Mouse (Mus musculus): ENCODE data around the gene Olfr168.
"Not testable (repeated sequence)": the region's sequence is repeated elsewhere in the genome, so short reads cannot be mapped to it uniquely, and the experiment has no call there.

The Olfr168 gene

GRCm38 (mm10) chr16:19535455-19535854 is at the start of gene Olfr168:
Olfr168 (minus strand) TSS chr16:19535555.
- DNase-seq: no peak

DNA sequence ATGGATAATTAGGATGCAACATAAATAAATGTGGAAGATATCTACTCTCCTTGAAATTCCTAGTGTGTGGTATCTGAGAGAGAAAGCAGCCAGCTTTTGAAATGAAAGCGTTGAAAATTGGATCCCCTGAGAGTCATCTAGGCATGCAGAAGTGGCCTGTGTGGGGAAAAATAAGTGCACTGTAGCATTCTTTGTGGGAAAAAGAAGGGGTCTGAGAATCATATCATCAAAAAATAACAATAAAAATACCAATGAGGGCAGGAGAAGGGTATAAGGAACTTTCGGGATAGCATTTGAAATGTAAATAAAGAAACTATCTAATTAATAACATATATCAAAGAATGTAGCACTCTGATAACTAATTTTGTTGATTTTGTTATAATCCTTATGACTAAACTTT is 36.4 kb upstream of the Olfr168 start, which contains the start of gene Olfr169:
Gene Olfr169, minus strand, starts transcription at position 101 of the 400 bp plus-strand sequence.
- not testable (repeated sequence) for DNase-seq

- not testable (repeated sequence) for DNase-seq
These were observed 18.1 kb upstream of the Olfr168 start for GRCm38 (mm10) chr16:19553429-19553828.

DNA sequence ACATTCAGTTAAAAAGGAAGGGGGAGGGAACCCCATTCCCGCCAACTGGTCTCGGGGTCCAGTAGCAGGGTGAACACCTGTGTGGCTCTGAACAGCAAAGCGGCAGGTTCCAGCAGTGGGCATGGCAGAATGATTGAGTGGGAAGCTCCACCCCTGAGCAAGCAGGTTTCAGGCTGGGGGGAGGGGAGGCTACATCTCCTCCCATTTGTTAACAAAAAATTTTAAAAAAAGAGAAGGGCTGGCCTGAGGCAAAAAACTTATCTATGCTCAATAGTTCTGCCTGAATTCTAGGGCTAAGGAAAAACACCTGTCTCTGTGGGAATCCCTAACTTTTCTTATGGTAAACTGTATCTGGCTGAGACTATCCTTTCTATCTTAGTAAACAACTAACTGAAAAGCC is 16.9 kb upstream of the Olfr168 start:
- DNase-seq: not testable (repeated sequence)

DNA sequence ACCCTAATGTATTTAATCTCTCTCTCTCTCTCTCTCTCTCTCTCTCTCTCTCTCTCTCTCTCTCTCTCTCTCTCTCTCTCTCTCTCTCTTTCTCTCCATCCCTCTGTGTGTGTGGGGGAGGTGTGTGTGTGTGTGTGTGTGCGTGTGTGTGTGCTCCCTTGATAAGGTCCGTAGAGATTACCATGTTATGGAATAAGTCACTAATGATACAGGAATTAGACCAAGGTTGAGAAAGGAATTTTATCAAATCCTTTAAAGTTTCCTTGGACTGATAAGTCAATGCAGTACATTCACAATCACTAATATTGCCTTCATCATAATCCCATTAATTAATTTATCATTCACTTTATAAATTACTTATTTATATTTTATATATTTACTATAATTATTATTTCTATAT is 13.2 kb downstream of the Olfr168 start, which contains the start of gene Olfr167:
Gene Olfr167, minus strand, starts transcription at position 101 of the 400 bp plus-strand sequence.
- no peak for DNase-seq

GRCm38 (mm10) chr16:19483394-19483793 is 52.0 kb downstream of the Olfr168 start, which contains the start of gene Olfr166:
Olfr166 (plus strand) TSS chr16:19483694.
- no peak for DNase-seq

Measured in thymus, postnatal 4 days (tissue).